Mouse (Mus musculus) hindbrain, postnatal 0 days (tissue): ENCODE measurements at regions not wholly inside any gene's neighbourhood (a gene's known extent, or its start where the extent isn't known, plus 50 kb on each side); places are given as distances from the start of the nearest gene placed in this dataset.

ENCODE experiments used
- ATAC-seq: fragments of 200-750 bp; cut with Nextera tagmentation; 2 replicates; pipeline ENCODE4 v1.8.0; 2017; ENCODE audit warnings: mild to moderate bottlenecking, moderate TSS enrichment, moderate library complexity
- DNase-seq: peaks from one replicate; pipeline ENCODE4 v3.0.0-alpha.2; 2015; ENCODE audit warnings: low spot score
- H3K27ac ChIP-seq: fragments of 300-500 bp; sonication (generic); 2 replicates; pipeline ENCODE4 v1.5.1; 2014; ENCODE audit warnings: mild to moderate bottlenecking
- H3K27me3 ChIP-seq: fragments of 300-500 bp; sonication (generic); 2 replicates; pipeline ENCODE4 v1.6.1; 2014; ENCODE audit warnings: low read length, mixed read lengths; ENCODE audit not compliant: insufficient read depth
- H3K36me3 ChIP-seq: fragments of 300-500 bp; sonication (generic); 2 replicates; pipeline ENCODE4 v1.6.1; 2014; ENCODE audit warnings: low read length, mixed read lengths; ENCODE audit not compliant: insufficient read depth
- H3K4me1 ChIP-seq: fragments of 300-500 bp; sonication (generic); 2 replicates; pipeline ENCODE4 v1.6.1; 2014; ENCODE audit warnings: antibody characterized with exemption, low read length, mixed read lengths; ENCODE audit not compliant: insufficient read depth
- H3K4me2 ChIP-seq: fragments of 300-500 bp; sonication (generic); 2 replicates; pipeline ENCODE4 v1.6.1; 2014; ENCODE audit warnings: low read depth, mild to moderate bottlenecking, low read length, moderate library complexity, mixed read lengths
- H3K4me3 ChIP-seq: fragments of 300-500 bp; sonication (generic); 2 replicates; pipeline ENCODE4 v1.5.1; 2014; ENCODE audit warnings: low read length
- H3K9ac ChIP-seq: fragments of 300-500 bp; sonication (generic); replicated peaks from 2 replicates; pipeline ENCODE4 v1.6.1; 2014; ENCODE audit warnings: mild to moderate bottlenecking, low read length, moderate library complexity, mixed read lengths
- H3K9me3 ChIP-seq: fragments of 300-500 bp; sonication (generic); 2 replicates; pipeline ENCODE4 v1.6.1; 2016; ENCODE audit warnings: low read length, mixed read lengths
- CTCF ChIP-seq: IDR thresholded peaks from 2 replicates; pipeline ENCODE4 v1.5.1; 2016; ENCODE audit warnings: antibody characterized with exemption, control low read depth, low read depth
- WGBS: fragments of 180-500 bp; shearing (Covaris S2); extraction: QIAGEN DNeasy Blood & Tissue Kit; methylation state at CpG from one replicate; pipeline ENCODE4 v1.1.7; 2014; 5-methylcytosine and 5-hydroxymethylcytosine counted together

DNA sequence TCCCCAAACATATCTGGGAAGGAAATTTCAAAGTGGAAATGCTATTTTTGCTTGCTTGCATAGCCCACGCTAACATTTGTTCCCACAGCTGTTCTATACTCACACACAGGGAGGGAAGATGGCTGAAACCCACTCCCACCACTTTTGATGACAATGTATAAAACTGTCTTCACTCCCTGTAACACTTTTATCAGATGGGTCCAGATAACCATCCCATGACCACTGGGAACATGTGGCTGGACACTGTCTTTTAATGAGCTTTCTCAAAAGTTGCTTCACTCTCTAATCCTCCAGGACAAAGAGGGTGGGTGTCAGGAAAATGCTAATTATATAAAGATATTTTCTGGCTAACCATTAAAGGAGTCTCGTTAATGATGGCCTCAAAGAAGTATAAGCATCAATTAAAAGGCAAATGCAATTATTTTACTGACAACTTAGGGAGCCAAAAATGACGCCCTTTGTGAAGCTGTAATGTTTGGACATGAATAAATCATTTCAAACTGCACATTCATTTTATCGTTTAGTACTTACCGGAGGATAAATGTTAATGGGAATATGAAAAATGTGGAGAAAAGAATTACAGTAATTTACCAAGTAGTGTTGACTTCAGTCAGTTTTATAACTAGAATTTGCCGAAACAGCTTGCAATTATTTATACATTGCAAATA, 210.8 kb upstream of the Slc39a10 start:
- H3K36me3 ChIP-seq: no peaks in the 10 kb centered on the region
- no peak overlapping the region for H3K27ac ChIP-seq
- no peak overlapping the region for H3K4me3 ChIP-seq
- WGBS: 69% methylated on average over 6 of the region's 6 CpGs
- H3K9me3 ChIP-seq: no peaks in the 10 kb centered on the region
- ATAC-seq (no peak), DNase-seq (no peak)
- H3K27me3 ChIP-seq: no peaks in the 10 kb centered on the region
- H3K4me1 ChIP-seq: no peaks in the 10 kb centered on the region
- TF ChIP-seq CTCF: no peak
- no peak overlapping the region for H3K9ac ChIP-seq
- no peak overlapping the region for H3K4me2 ChIP-seq

- WGBS: 71% methylated on average over 7 of the region's 7 CpGs
- Histone ChIP-seq H3K4me1 (no peaks in the 10 kb centered on the region), H3K4me2 (no peak overlapping the region), H3K9ac (no peak overlapping the region), H3K9me3 (no peaks in the 10 kb centered on the region), H3K36me3 (no peaks in the 10 kb centered on the region), H3K27me3 (no peaks in the 10 kb centered on the region), H3K4me3 (no peak overlapping the region), H3K27ac (no peak overlapping the region)
- no peak for DNase-seq
- TF ChIP-seq CTCF: no peak
- no peak for ATAC-seq
Measured at GRCm38 (mm10) chr1:47097084-47097996, 204.7 kb upstream of the Slc39a10 start.

- Histone ChIP-seq H3K27me3 (no peaks in the 10 kb centered on the region), H3K4me2 (no peak overlapping the region), H3K4me1 (no peaks in the 10 kb centered on the region), H3K9me3 (no peaks in the 10 kb centered on the region), H3K4me3 (no peak overlapping the region), H3K27ac (no peak overlapping the region), H3K9ac (no peak overlapping the region), H3K36me3 (no peaks in the 10 kb centered on the region)
- peak; percentile 64; the same call in 1 of the 2 replicates for ATAC-seq
- DNase-seq: peak; percentile 27
- 20% methylated on average over 3 of the region's 3 CpGs for WGBS
- TF ChIP-seq CTCF: no peak
Measured at GRCm38 (mm10) chr1:47094498-47094897, 201.8 kb upstream of the Slc39a10 start.

DNA sequence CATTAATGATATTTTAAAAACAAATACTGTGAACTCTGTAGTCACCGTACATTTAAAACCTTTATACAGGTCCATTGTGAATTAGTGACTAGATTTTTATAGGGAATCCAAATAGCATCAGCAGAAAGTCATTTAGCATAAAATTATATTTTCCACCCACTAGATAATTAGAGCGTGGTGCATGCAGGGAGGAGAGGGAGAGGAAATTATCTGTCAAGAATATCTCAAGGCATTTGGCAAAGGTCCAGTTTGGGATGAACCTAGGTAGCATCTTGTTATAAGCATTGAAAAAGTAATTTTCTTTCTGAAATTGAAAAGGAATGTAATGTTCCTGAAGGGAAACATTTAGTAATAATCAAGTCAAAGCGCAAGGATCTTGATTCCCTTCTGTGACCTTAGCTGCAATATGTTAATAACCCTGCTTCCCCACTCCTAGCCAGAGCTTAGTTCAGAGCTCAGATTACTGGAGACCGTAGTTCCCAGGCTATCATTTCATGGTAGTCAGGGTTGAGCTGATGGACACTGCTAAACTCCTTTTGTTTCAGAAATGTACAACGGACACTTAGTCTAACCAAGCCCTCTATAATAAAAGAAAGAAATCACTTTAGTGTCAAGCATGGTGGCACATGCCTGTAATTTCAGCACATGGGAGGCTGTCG, 200.8 kb upstream of the Slc39a10 start:
- no peaks in the 10 kb centered on the region for H3K36me3 ChIP-seq
- 40% methylated on average over 6 of the region's 6 CpGs for WGBS
- H3K4me3 ChIP-seq: no peak overlapping the region
- no peaks in the 10 kb centered on the region for H3K9me3 ChIP-seq
- H3K4me1 ChIP-seq: no peaks in the 10 kb centered on the region
- TF ChIP-seq CTCF: no peak
- peak; percentile 66; the same call in 1 of the 2 replicates for ATAC-seq
- H3K27me3 ChIP-seq: no peaks in the 10 kb centered on the region
- H3K9ac ChIP-seq: no peak overlapping the region
- peak; percentile 80 for DNase-seq
- no peak overlapping the region for H3K27ac ChIP-seq
- no peak overlapping the region for H3K4me2 ChIP-seq

- TF ChIP-seq CTCF: no peak
- Histone ChIP-seq H3K27me3 (no peaks in the 10 kb centered on the region), H3K4me3 (no peak overlapping the region), H3K9ac (no peak overlapping the region), H3K9me3 (0 out of 2 replicates have a peak, but pooled peaks cover under 1% of the 10 kb centered on the region), H3K36me3 (no peaks in the 10 kb centered on the region), H3K27ac (no peak overlapping the region), H3K4me2 (no peak overlapping the region), H3K4me1 (no peaks in the 10 kb centered on the region)
- ATAC-seq (no peak), DNase-seq (no peak)
- WGBS: 84% methylated on average over 7 of the region's 7 CpGs
Measured at GRCm38 (mm10) chr1:47076423-47076822, 183.8 kb upstream of the Slc39a10 start.

DNA sequence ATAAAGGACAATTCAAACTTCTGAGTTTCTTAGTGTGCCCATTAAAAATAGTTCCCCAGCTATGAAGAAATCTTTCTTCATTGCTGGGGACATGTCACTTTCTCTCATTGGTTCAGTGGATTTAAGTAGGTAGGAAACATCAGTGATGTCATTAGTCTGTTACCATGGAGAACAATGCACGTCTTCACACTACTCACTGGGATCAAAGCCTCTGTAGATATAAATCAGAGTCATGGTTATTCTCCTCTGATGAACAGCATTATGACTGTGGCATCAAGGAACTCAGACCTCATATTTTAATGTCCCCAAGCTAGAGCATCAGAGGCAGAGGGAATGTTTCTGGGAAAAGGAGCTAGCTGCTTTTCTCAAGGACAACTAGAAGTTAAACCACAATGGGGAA, 165.5 kb upstream of the Slc39a10 start:
- Histone ChIP-seq H3K36me3 (no peaks in the 10 kb centered on the region), H3K27ac (no peak overlapping the region), H3K9ac (no peak overlapping the region), H3K9me3 (no peaks in the 10 kb centered on the region), H3K4me3 (no peak overlapping the region), H3K4me1 (no peaks in the 10 kb centered on the region), H3K27me3 (no peaks in the 10 kb centered on the region), H3K4me2 (no peak overlapping the region)
- ATAC-seq: no peak
- TF ChIP-seq CTCF: no peak
- 36% methylated on average over 1 of the region's 1 CpGs for whole genome bisulfite sequencing
- DNase-seq: no peak
